Mouse (Mus musculus) neural tube, embryonic 14.5 days (tissue): ENCODE measurements at regions not wholly inside any gene's neighbourhood (a gene's known extent, or its start where the extent isn't known, plus 50 kb on each side); places are given as distances from the start of the nearest gene placed in this dataset.

Source experiments
- ATAC-seq: fragments of 200-750 bp; cut with Nextera tagmentation; 2 replicates; pipeline ENCODE4 v1.8.0; 2017; ENCODE audit warnings: low read depth, mild to moderate bottlenecking, moderate TSS enrichment, moderate library complexity
- H3K27ac ChIP-seq: fragments of 300-500 bp; sonication (generic); 2 replicates; pipeline ENCODE4 v1.5.1; 2014; ENCODE audit warnings: low read depth, mild to moderate bottlenecking, control low read depth, low read length, moderate library complexity, mixed read lengths
- H3K27me3 ChIP-seq: fragments of 300-500 bp; sonication (generic); 2 replicates; pipeline ENCODE4 v1.6.1; 2014; ENCODE audit warnings: low read length; ENCODE audit not compliant: control insufficient read depth, insufficient read depth
- H3K36me3 ChIP-seq: fragments of 300-500 bp; sonication (generic); 2 replicates; pipeline ENCODE4 v1.6.1; 2014; ENCODE audit warnings: low read length, mixed read lengths; ENCODE audit not compliant: control insufficient read depth, insufficient read depth
- H3K4me1 ChIP-seq: fragments of 300-500 bp; sonication (generic); 2 replicates; pipeline ENCODE4 v1.6.1; 2014; ENCODE audit warnings: low read length; ENCODE audit not compliant: control insufficient read depth, insufficient read depth
- H3K4me2 ChIP-seq: fragments of 300-500 bp; sonication (generic); 2 replicates; pipeline ENCODE4 v1.6.1; 2014; ENCODE audit warnings: mild to moderate bottlenecking, low read depth, low read length, control low read depth
- H3K4me3 ChIP-seq: fragments of 300-500 bp; sonication (generic); 2 replicates; pipeline ENCODE4 v1.5.1; 2014; ENCODE audit warnings: low read depth, low read length, control low read depth, mixed read lengths
- H3K9ac ChIP-seq: fragments of 300-500 bp; sonication (generic); replicated peaks from 2 replicates; pipeline ENCODE4 v1.6.1; 2014; ENCODE audit warnings: low read depth, mild to moderate bottlenecking, control low read depth, low read length, mixed read lengths
- H3K9me3 ChIP-seq: fragments of 300-500 bp; sonication (generic); 2 replicates; pipeline ENCODE4 v1.6.1; 2016; ENCODE audit warnings: low read length; ENCODE audit not compliant: control insufficient read depth
- WGBS: fragments of 180-500 bp; shearing (Covaris S2); extraction: QIAGEN DNeasy Blood & Tissue Kit; methylation state at CpG from one replicate; pipeline ENCODE4 v1.1.7; 2014; 5-methylcytosine and 5-hydroxymethylcytosine counted together

DNA sequence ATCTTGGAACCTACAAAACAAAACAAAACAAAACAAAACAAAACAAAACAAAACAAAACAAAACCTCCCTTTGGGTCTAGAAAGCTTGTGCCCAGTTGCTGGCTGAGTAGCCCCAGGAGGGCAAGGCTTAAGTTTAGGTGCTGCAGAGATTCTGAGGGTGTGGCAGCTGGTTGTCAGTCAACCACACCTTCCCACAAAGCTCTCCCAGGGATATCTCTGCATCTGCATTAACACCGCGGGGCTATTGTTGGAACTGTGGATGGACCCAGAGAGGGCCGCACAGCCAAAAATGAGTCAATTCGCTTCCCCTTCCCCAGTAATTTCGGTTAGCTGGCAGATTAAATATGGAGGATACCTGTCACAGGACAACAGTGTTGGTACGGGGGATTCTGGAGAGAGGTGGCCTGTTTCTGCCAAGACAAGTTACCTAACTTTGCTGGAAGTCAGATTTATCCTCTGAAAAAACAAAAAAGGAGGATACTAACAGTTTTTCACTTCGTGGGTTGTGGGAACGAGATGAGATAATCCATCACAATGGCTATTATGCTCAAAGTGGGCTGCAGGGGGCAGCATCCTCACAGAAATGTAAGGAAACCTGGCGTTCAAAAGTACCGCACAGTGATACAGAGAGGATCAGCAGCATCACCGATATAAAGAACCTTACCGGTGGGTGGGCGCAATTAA lies 96.7 kb downstream of the 1500009L16Rik start:
- H3K27me3 ChIP-seq = no peaks in the 10 kb centered on the region
- H3K4me1 ChIP-seq = no peaks in the 10 kb centered on the region
- no peaks in the 10 kb centered on the region for H3K36me3 ChIP-seq
- no peaks in the 10 kb centered on the region for H3K9me3 ChIP-seq
- peak overlapping the region; percentile 8; the same call in 1 of the 2 replicates for H3K4me2 ChIP-seq
- H3K9ac ChIP-seq = no peak overlapping the region
- no peak overlapping the region for H3K4me3 ChIP-seq
- ATAC-seq = peak; percentile 87
- H3K27ac ChIP-seq = no peak overlapping the region
- WGBS = 10% methylated on average over 13 of the region's 13 CpGs

DNA sequence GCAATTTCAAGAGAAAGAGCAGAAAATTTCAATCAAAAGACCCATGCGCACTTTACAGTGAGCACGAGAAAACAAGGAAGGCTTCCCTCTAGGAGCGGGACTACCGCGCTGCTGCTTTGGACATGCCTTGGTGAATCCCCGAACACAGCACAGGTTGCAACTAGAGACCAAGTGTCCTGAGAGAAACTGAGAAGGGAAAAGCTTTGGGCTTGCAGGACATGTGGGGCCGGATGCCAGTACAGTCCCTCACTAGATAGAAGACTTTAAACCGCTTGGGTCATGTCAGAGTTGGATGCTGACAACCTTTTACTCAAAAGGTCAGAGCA lies 97.2 kb downstream of the 1500009L16Rik start:
- WGBS = 59% methylated on average over 8 of the region's 8 CpGs
- H3K4me2 ChIP-seq = peak overlapping the region; percentile 8; the same call in 1 of the 2 replicates
- H3K27me3 ChIP-seq = no peaks in the 10 kb centered on the region
- H3K9me3 ChIP-seq = no peaks in the 10 kb centered on the region
- H3K27ac ChIP-seq = no peak overlapping the region
- H3K4me3 ChIP-seq = no peak overlapping the region
- H3K36me3 ChIP-seq = no peaks in the 10 kb centered on the region
- H3K4me1 ChIP-seq = no peaks in the 10 kb centered on the region
- H3K9ac ChIP-seq = no peak overlapping the region
- ATAC-seq = peak; percentile 41; the same call in 1 of the 2 replicates

DNA sequence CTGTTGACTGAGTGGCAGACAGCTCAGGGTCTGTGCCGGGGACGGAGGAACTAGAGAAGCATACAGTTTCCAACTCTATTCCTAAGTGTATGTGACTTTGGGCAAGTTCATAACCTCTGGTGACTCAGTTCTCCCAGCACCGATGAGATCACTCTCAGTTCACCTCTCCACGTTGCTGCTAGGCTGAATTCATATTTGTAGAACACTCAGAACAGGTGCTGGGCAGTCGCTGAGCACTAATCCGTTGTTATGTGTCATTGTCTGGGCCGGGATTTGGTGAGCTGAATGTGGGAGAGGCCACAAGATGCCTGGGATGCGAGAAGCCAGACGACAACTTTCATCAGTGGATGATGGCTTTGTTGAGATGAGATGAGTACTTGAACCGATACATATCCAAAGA lies 98.4 kb downstream of the 1500009L16Rik start:
- no peaks in the 10 kb centered on the region for H3K36me3 ChIP-seq
- no peaks in the 10 kb centered on the region for H3K27me3 ChIP-seq
- no peaks in the 10 kb centered on the region for H3K9me3 ChIP-seq
- no peaks in the 10 kb centered on the region for H3K4me1 ChIP-seq
- H3K4me3 ChIP-seq = no peak overlapping the region
- no peak for ATAC-seq
- no peak overlapping the region for H3K27ac ChIP-seq
- H3K9ac ChIP-seq = no peak overlapping the region
- 87% methylated on average over 10 of the region's 10 CpGs for WGBS
- H3K4me2 ChIP-seq = no peak overlapping the region

DNA sequence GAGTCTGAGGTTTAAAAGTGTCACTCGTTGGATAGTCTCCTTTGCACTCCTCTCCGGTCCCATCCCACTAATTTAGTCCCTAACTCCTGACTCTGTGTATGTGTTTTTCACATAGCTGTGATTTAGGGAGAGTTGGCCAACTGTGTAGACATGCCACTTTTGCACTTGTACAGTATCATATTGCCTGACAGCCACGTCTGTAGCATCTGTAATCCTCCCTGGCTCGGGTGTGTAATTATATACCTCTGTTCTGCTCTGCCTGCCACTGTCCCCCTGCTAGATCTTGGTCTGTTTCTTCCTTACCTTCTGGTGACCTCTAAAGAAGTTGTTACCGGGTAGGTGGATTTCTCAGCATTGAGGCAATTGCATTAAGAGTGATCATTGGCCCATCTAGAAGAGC lies 103.4 kb downstream of the 1500009L16Rik start:
- no peak overlapping the region for H3K9ac ChIP-seq
- no peak overlapping the region for H3K4me2 ChIP-seq
- H3K36me3 ChIP-seq = no peaks in the 10 kb centered on the region
- no peaks in the 10 kb centered on the region for H3K27me3 ChIP-seq
- no peak overlapping the region for H3K27ac ChIP-seq
- no peak overlapping the region for H3K4me3 ChIP-seq
- no peak for ATAC-seq
- no peaks in the 10 kb centered on the region for H3K9me3 ChIP-seq
- no peaks in the 10 kb centered on the region for H3K4me1 ChIP-seq
- WGBS = 85% methylated on average over 5 of the region's 5 CpGs

DNA sequence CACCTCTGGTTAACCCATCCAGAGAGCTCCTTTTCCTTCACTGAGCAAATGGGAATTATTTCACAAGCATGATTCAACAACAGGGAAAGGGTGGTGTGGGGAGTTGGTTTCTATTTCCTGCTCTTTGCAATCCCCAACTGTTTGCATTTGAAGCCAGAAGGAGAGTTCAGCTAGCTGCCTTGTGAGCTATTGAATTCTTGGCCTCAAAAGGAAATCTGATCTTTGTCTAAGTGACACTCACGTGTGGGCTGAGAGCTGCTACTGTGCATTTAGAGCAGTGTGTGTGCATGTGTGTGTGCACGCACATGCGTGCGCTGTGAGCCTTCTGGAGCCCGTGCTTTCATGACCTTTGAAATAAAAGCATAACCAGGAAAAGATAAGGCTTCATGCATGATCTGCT lies 113.7 kb downstream of the 1500009L16Rik start:
- no peaks in the 10 kb centered on the region for H3K36me3 ChIP-seq
- H3K27me3 ChIP-seq = no peaks in the 10 kb centered on the region
- H3K9ac ChIP-seq = no peak overlapping the region
- H3K4me2 ChIP-seq = no peak overlapping the region
- ATAC-seq = no peak
- H3K4me3 ChIP-seq = no peak overlapping the region
- no peaks in the 10 kb centered on the region for H3K4me1 ChIP-seq
- H3K9me3 ChIP-seq = no peaks in the 10 kb centered on the region
- H3K27ac ChIP-seq = no peak overlapping the region
- 80% methylated on average over 5 of the region's 5 CpGs for WGBS

DNA sequence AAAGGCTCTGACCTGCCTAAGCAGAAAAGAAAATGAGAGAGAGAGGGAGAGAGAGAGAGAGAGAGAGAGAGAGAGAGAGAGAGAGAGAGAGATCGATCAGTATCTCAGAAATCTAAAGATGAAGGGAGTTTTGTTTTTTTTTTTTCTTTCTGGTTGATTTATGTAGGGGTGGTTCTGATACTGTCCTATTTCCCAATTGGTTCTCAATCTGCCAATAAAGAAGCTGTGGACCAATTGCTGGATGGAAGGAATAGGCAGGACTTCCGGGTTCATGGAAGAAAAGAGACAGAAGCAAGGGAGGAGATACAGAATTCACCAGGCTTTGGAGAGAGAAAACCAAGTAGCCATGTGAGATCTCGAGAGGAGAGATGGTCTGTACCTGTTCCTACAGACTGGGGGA lies 117.6 kb downstream of the 1500009L16Rik start:
- no peak overlapping the region for H3K9ac ChIP-seq
- H3K4me1 ChIP-seq = no peaks in the 10 kb centered on the region
- no peak overlapping the region for H3K27ac ChIP-seq
- no peaks in the 10 kb centered on the region for H3K9me3 ChIP-seq
- no peak overlapping the region for H3K4me3 ChIP-seq
- WGBS = 81% methylated on average over 3 of the region's 3 CpGs
- H3K27me3 ChIP-seq = no peaks in the 10 kb centered on the region
- H3K36me3 ChIP-seq = no peaks in the 10 kb centered on the region
- H3K4me2 ChIP-seq = no peak overlapping the region
- no peak for ATAC-seq

DNA sequence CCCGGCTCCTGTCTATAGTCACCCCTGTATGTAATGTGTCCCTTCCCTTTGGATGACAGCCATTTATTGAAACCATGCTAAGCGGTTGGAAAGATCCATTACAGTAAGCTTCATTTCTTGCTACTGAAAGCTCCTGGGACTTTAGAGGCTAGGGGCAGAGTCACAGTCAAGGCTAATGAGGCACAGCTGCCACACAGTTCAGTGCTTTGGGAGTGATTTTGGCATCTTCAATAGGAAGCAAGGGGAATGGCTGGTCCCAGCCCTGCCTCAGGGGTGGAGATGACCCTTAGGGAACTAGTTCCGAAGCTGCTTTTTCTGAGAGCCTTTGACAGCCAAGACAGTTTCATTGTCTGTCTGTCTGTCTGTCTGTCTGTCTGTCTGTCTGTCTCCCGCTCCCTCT lies 128.2 kb downstream of the 1500009L16Rik start:
- no peak overlapping the region for H3K27ac ChIP-seq
- peaks cover 3% of the 10 kb centered on the region; the same call in 1 of the 2 replicates for H3K4me1 ChIP-seq
- 47% methylated on average over 4 of the region's 4 CpGs for whole genome bisulfite sequencing
- no peaks in the 10 kb centered on the region for H3K9me3 ChIP-seq
- no peak overlapping the region for H3K4me2 ChIP-seq
- no peak overlapping the region for H3K9ac ChIP-seq
- H3K27me3 ChIP-seq = no peaks in the 10 kb centered on the region
- no peak overlapping the region for H3K4me3 ChIP-seq
- 0 out of 2 replicates have a peak, but pooled peaks have one; percentile 28 for ATAC-seq
- H3K36me3 ChIP-seq = no peaks in the 10 kb centered on the region

DNA sequence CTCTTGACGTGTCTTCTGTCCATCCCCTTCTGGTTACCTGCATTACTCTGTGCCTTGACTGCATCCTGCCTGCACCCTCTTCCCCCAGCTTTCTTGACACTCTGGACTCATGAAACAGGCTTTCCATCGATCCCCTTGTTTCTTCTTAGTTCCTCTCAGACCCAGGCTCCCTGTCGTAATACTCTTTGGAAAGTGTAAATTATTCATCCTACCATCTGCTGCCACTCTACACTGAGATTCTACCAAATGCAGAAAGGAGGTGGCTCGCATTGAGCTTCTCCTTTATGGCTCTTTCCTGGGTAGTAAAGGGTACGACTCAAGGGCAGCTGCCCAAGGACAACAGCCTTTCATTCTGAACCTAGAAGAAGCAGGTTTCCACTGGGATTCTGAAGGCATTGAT lies 129.5 kb downstream of the 1500009L16Rik start:
- no peak overlapping the region for H3K4me3 ChIP-seq
- no peaks in the 10 kb centered on the region for H3K36me3 ChIP-seq
- H3K9ac ChIP-seq = no peak overlapping the region
- no peak overlapping the region for H3K4me2 ChIP-seq
- H3K27ac ChIP-seq = no peak overlapping the region
- no peaks in the 10 kb centered on the region for H3K9me3 ChIP-seq
- no peak for ATAC-seq
- WGBS = 56% methylated on average over 5 of the region's 5 CpGs
- H3K27me3 ChIP-seq = no peaks in the 10 kb centered on the region
- H3K4me1 ChIP-seq = peaks cover 3% of the 10 kb centered on the region; the same call in 1 of the 2 replicates

DNA sequence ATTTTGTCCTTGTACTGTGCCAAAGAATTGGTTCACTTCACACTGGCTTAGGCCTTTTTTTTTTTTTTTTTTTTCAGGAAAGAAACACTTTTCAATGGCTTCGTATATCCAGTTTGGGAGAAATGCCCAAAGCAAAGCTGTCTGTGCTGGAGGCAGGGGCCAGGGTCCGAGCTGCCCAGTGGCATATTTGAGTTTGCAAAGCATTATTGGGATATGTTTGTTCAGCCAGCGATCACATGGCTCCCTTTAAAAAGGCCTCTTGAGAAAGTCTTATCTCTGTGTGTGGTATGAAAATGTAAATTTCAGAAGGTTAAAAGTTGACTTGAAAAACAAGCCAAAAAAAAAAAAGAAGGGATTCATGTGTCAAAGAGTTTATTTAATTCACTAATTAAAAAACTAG lies 130.1 kb downstream of the 1500009L16Rik start:
- Histone ChIP-seq H3K27ac (no peak overlapping the region), H3K9ac (no peak overlapping the region), H3K27me3 (no peaks in the 10 kb centered on the region), H3K4me3 (no peak overlapping the region), H3K4me2 (no peak overlapping the region), H3K9me3 (no peaks in the 10 kb centered on the region), H3K4me1 (peaks cover 3% of the 10 kb centered on the region; the same call in 1 of the 2 replicates), H3K36me3 (no peaks in the 10 kb centered on the region)
- WGBS = 80% methylated on average over 3 of the region's 3 CpGs
- no peak for ATAC-seq
